Mouse (Mus musculus): ENCODE measurements around the gene Acadvl.

- no peak for TF ChIP-seq POLR2A (IDR thresholded peaks at IDR 0.05; ENCODE audit: borderline replicate concordance, extremely low read depth, insufficient read depth, insufficient read length, poor library complexity, severe bottlenecking)
- no peak for TF ChIP-seq CTCF (IDR thresholded peaks at IDR 0.05; ENCODE audit: borderline replicate concordance, extremely low read depth, insufficient read depth, insufficient read length)
Measured at GRCm38 (mm10) chr11:69996161-69997061, 18.8 kb downstream of the Acadvl start.

Data from brain, embryonic 14.5 days (tissue).